Mouse (Mus musculus) thymus, adult 2 months (tissue): Measurements from ENCODE around the gene Wnt11.

Source experiments
- CTCF ChIP-seq: fragments of 200-500 bp; IDR thresholded peaks from 2 replicates; pipeline ENCODE4 v1.5.1; 2012; ENCODE audit warnings: mild to moderate bottlenecking, control low read depth, low read length, moderate library complexity, borderline replicate concordance; ENCODE audit not compliant: control insufficient read depth, poor library complexity, insufficient read depth; ENCODE audit errors: extremely low read depth
- POLR2A ChIP-seq: fragments of 200-500 bp; IDR thresholded peaks from 2 replicates; pipeline ENCODE4 v1.6.1; 2012; ENCODE audit warnings: mild to moderate bottlenecking, low read length, control low read depth, moderate library complexity; ENCODE audit not compliant: control insufficient read depth, poor library complexity, insufficient read depth; ENCODE audit errors: extremely low read depth

DNA sequence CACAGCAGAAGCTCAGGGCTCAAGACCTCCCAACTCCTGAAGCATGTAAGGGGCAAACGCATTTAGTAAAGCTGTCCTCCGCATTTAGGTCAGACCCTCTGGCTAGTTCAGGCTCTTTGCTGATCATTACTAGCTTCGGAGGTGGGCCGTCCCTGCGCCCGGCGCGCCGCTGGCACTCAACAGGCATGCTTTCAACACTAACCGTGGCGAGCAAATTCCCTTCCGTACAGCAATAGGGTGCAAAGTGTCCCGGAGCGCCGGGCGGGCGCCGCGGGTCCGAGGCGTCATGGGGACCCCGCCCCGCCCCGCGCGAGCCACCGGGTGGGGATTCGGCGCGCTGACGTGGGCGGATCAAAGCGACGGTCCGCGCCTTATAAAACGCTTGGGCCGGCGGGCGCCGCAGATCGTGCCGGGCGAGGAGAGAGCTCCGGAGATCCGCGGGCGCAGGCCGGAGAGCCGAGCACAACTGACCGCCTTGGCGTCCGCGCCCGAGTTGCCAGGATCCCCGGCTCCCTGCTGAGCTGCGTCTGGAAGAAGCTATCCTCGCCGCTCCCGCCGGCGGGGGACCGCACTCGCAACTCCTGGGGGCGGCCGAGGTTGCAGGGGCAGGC is at the start of gene Wnt11:
- TF ChIP-seq CTCF (no peak), POLR2A (no peak)
